Mouse (Mus musculus) monocyte, adult 5-6 weeks (primary cell): Measurements from ENCODE around the gene Smpdl3a. TPM values are rescaled to one million over a fixed set of nuclear protein-coding genes. Genes with fewer than 3 reads are reported as not detected.

Experiments
- ATAC-seq: fragments of 153-309, 156-312 bp; replicated peaks from 2 replicates; pipeline ENCODE4 v1.8.0; 2017; ENCODE audit warnings: mild to moderate bottlenecking; ENCODE audit not compliant: low TSS enrichment, insufficient number of reproducible peaks, severe bottlenecking, poor library complexity, low FRiP score
- total RNA-seq: library from RNA; stranded (forward); fragments of 200-1000, 200-491, 200-594 nt; gene quantifications from 3 replicates; pipeline ENCODE4 v1.2.3, GENCODE M21; 2017

The Smpdl3a gene
- total RNA-seq: 248 to 540 TPM (median 441 TPM) in 3 replicates

GRCm38 (mm10) chr10:57794018-57794417, at the start of gene Smpdl3a:
TSS of gene Smpdl3a (plus strand) at chr10:57794335.
- ATAC-seq: no peak

- peak; percentile 79 for ATAC-seq
These were observed 48.7 kb upstream of the Smpdl3a start for GRCm38 (mm10) chr10:57745452-57745851.

GRCm38 (mm10) chr10:57747127-57747526, 47.0 kb upstream of the Smpdl3a start:
- 0 out of 2 replicates have a peak, but pooled peaks have one; percentile 10 for ATAC-seq

DNA sequence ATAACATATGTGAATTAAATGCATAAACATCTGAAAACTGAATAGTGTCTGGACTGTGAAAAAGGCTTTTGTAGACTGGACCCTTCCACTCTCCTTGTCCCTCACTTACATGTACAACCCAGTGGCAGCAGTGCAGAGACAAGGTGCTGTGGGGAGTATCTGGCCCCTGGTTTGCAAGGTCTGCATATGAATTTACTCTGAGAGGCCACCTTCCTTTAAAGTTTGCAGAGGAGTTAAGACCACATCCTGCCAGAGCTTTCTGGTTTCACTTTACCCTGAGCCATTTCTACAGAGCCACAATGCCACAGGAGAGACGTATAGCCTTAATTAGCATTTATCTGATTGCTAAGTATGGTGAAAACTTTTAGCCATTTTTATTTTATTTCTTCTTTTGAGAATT, 40.8 kb upstream of the Smpdl3a start:
- ATAC-seq: peak; percentile 61

GRCm38 (mm10) chr10:57755201-57755736, 38.9 kb upstream of the Smpdl3a start:
- ATAC-seq: no peak

GRCm38 (mm10) chr10:57758999-57759398, 35.1 kb upstream of the Smpdl3a start:
- ATAC-seq: peak; percentile 59; the same call in 1 of the 2 replicates

DNA sequence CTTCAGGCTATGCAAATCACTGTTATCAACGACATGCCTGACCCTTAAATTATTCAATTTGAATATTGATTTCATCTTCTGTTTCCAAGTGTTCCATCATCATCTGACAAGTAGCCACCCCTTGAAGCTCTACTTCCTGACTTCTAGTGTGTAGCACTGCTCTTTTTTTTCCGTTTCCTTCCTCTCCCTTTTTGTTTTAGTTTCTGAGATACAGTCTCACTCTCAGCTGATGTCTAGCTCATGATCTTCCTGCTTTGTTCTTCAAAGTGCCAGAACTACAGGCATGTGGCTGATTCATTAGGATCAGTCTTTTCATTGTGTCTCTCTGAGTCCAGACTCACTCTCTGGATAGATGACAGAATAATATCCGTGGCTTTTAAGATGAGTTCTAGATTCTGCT, 33.4 kb upstream of the Smpdl3a start:
- no peak for ATAC-seq

GRCm38 (mm10) chr10:57763044-57763443, 31.1 kb upstream of the Smpdl3a start:
- ATAC-seq: no peak

DNA sequence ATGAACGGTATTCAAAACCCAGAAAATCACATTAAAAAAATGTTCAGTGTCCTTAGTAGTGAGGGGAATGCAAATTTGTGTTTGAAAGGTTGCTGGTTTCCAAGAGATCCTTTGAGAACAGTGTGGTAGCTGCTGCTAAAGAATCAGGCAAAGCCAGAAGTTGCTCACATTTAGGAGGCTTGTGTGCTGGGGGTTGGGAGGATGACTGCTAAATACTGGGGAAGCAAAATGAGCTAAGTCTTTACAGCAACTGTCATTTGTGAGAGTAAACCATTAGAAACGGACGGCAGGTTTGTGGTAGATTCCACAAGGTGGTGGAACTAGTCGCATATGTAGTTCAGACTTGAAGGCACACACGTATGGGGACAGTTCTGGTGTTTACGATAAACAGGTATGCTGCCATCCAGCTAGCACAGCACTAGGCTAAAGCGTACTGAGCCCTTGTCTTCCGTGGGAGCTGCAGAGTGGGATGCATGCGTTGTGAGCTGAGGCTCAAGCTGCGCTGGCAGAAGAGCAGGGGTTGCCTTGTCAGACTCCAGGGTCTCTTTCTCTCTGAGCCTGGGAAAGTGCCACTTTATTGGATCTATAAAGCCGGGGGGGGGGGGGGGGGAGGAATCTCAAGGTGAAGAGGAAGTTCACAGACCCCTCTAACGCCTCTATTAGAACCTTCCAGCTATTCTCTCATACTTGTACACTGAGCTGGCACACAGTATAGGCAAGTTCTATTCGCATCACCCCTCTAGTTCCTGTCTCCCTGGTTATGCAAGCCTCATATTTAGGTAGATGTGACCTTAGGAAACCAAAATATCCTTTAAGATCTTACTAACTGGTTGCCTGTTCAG, 10.6 kb upstream of the Smpdl3a start:
- ATAC-seq: no peak

- ATAC-seq: no peak
These were observed 9.8 kb upstream of the Smpdl3a start for GRCm38 (mm10) chr10:57784131-57784875.

- no peak for ATAC-seq
These were observed 9.3 kb upstream of the Smpdl3a start, which contains the start of gene Fabp7 for GRCm38 (mm10) chr10:57784876-57785150. TSS of gene Fabp7 (plus strand) at chr10:57784881.

DNA sequence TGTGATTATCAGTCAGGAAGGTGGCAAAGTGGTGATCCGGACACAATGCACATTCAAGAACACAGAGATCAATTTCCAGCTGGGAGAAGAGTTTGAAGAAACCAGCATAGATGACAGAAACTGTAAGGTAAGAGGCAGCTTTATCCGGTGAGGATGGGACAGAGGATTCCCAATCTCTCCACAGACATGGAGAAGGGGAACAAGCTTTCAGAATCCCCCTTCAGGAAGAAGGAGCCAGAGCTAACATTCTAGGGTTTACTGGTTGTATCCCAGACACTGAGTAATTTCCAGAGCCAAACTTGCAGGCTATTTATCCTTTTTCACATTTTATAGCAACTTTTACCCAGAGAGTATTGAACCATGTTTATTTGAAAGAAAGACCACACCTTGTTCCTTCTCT, 8.6 kb upstream of the Smpdl3a start:
- no peak for ATAC-seq

GRCm38 (mm10) chr10:57792957-57793356, 1.2 kb upstream of the Smpdl3a start:
- peak; percentile 51; the same call in 1 of the 2 replicates for ATAC-seq

- ATAC-seq: peak; percentile 66
These were observed 641 bp downstream of the Smpdl3a start for GRCm38 (mm10) chr10:57794491-57795461.

DNA sequence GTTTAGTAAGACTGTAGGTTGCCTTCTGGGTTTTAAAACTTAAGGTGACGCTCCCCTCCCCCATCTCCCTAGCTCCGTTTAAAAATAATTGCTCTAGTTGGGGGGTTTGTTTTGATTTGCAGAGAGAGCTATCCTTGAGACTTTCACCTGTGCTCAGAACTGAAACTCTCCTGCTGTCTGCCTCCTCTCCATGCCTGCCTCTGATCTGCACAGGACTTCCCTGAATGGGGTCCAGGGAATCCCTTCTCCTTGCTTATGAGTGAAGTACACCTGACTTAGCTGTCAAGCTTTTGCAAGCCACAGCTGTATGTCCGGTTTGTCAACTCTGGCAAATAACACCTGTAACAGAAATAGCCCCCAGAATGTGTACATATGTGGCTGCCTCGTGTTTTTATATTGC, 1.4 kb downstream of the Smpdl3a start:
- no peak for ATAC-seq

DNA sequence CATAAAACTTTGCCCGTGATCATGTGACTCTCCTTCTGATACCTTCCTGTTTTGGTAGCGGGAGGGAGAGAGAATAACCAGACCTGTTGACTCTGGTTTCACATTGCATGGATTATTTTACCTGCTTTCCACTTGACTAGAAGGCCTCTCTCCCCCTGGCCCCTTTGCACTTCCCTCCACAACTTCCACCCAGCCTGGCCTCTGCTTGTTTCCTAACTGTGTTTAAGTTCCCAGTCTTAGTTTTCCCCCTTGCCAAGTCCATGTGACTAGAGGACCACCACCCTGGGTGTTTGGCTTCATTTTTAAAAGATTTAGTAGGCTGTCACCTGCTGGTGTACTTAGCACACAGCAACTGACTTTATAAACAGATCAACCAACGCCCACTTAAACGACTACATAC, 1.9 kb downstream of the Smpdl3a start:
- ATAC-seq: peak; percentile 22

DNA sequence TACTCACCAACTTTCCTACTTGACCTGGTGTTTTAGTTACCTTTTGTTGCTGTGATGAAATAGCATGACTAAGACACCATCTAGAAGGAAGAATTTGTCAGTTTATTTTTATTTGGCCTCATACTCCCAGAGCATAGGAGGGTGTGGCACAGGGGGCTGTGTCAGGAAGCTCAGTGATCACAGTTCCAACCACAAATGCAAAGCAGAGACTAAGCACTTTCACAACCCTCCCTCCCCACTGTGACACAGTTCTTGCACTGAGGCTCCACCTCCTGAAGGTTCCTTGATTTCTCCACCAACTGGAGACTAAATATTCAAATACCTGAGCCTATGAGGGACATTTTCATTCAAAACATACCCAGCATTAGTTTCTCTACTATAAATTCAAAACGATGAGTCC, 5.4 kb downstream of the Smpdl3a start:
- ATAC-seq: peak; percentile 91

GRCm38 (mm10) chr10:57807754-57808153, 13.6 kb downstream of the Smpdl3a start:
- ATAC-seq: no peak
